Mouse (Mus musculus) bone marrow, adult 2 months (tissue): ENCODE results near the gene Atpaf2.

Source experiments
- CTCF ChIP-seq: fragments of 200-500 bp; IDR thresholded peaks from 2 replicates; pipeline ENCODE4 v1.5.1; 2011; ENCODE audit warnings: low read length, control low read depth; ENCODE audit not compliant: control insufficient read depth, insufficient read depth
- POLR2A ChIP-seq: fragments of 200-500 bp; IDR thresholded peaks from 2 replicates; pipeline ENCODE4 v1.6.1; 2011; ENCODE audit warnings: low read depth, mild to moderate bottlenecking, control low read depth, low read length, borderline replicate concordance; ENCODE audit not compliant: control insufficient read depth

GRCm38 (mm10) chr11:60427628-60428027, 9.4 kb upstream of the Atpaf2 start:
- TF ChIP-seq POLR2A: no peak
- no peak for TF ChIP-seq CTCF
